Mouse (Mus musculus) frontal cortex, postnatal 14 days (tissue): ENCODE measurements around the gene Dlx2.

ENCODE experiments used
- DNase-seq, 2 experiments: peaks; one replicate each; pipeline ENCODE4 v3.0.0; 2022; ENCODE audit warnings: low spot score in 2 of 2

The Dlx2 gene

DNA sequence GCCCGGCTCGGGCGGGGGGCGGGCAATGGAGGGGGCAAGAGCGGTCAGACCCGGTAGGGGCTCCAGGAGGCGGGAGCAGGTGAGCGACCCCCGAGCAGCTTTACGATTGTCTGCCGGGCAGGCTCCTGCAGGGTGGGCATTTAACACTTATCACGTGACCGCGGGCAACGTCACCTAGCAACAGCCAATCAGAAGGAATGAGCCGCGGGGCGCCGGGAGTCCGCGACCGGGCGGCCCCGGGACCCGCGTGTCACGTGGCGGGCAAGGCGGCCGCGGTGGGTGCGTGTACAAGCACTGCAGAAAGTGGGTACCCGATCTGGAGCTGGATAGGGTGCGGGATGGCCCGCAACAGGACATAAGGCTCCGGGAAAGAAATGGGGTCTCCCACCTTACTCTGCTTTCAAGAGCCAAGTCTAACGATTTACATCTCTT, at the start of gene Dlx2:
Dlx2 (minus strand) TSS at position 115 of the 432 bp plus-strand sequence.
- DNase-seq = no peak

DNA sequence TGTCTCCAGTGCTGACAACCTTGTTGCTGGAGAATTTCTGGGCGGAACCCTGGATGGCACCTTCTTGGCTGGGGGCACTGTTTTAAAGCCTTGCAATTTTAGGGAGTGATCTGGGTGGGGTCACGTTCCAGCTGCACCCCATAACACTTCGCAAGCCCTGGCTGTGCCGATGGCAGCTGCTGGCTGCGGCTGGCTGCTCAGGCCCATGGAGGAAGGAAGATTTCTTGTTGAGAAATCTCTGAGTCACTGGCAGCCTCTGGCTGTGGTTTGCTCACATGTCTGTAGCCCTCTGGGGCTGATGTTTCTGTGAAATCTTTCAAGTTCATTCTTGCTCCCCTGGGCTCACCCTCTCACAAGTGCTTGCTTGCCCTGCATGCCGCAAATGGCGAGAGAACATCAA, 47.9 kb upstream of the Dlx2 start:
- no peak for DNase-seq

DNA sequence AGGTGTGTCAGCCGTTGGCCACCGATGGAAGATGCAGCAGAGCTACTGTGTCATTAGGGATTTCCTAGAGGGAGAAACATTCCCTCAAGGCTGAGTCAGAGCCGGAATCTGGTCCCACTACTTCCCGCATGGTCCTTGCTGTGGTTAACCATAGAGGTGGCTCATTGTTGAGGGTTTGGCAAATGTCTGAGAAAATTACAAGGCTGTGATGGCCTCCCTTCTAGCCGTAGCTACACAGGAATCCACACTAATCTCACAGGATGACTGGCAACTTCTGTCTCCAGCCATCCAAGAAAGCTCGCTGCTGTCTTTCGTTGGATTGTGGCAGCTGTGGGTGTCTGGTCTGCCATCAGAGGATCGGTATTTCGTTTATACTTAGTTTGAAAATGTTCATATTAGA, 42.6 kb upstream of the Dlx2 start:
- no peak for DNase-seq

DNA sequence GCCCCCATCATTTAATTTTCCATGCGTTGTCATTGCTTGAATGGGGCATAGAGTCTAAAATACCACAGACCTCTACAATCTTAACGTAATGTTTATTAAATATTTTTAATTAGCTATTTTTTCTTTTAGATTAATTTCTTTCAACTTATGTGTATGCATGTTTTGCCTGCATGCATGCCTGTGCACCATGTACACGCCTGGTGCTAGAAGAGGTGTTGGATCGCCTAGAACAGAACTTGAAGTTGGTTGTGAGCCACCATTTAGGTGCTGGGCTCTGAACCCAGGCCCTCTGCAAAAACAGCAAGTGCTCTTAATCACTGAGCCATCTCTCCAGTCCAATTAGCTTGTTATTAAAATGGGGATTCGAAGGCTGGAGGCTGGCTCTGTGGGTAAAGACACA, 34.9 kb upstream of the Dlx2 start:
- no peak for DNase-seq

DNA sequence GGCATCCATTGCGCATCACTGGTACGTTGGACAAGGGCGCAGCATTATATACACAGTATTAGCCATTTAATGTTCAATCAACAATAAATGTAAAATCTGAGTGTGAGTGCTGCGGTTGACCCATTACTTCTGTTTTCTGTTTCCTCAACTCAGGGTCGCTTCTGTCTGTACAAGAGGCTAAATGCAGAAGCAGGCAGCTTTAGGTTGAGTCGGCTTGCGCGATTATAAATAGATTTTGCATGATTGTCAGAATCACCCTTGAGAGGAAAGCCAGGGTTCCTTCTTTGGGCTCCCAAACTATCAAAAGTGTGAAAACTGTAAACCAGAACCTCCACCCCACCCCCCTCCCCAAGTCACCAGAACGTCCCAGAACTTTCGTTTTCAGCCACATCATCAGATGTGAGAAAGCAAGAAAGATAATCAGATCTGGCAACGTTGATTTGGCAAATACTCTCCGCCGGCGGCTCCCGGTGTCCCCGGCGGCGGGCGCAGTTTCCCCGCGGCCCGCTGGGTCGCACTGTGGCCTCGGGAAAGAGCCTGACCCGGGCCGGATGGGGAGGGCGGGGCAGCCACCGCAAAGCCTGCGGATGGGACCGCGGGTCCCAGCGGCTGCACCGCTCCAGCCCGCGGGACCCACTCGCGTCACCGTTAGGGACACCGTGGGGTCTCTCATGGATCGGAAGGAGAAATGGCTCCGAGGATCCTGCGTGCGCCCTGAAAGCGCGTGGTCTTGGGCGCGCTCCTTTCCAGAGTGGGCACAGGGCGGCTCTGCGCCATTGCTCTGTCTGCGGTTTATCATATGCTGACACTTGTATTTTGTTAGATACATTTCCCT, 34.3 kb upstream of the Dlx2 start:
- peak; percentile 14 to 28 for DNase-seq

DNA sequence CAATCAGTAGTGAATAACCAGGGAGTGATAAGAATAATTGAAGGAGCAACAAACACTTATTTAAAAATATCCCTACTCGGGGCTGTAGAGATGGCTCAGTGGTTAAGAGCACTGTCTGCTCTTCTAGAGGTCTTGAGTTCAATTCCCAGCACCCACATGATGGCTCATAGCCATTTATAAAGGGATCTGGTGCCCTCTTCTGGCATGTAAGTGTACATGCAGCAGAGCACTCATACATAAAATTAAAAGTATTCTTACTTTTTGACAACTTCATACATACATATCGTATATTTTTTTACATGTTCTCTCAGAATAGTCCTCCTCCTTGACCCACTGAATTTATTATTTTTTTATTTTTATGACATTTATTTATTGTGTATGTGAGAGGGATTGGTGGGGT, 30.5 kb upstream of the Dlx2 start:
- no peak for DNase-seq

DNA sequence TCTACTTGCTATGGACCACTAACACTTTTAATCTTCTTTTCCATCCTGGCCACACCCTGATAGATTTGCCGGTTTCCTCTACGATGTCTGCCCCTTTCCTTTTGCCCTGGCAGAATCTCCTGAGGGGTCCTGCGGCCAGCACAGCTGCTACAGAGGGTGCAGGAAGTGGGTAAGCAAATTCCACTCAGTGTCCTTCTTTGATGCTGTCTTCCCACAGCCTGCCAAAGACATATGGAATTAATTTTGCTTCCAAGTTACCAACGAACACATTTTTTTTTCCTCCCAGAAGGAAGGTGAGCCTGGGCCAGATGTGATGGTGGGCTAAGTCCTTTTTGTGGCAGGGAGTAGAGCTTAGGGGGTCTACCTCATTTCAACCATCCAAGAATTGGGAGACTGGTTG, 27.2 kb upstream of the Dlx2 start:
- DNase-seq = no peak

DNA sequence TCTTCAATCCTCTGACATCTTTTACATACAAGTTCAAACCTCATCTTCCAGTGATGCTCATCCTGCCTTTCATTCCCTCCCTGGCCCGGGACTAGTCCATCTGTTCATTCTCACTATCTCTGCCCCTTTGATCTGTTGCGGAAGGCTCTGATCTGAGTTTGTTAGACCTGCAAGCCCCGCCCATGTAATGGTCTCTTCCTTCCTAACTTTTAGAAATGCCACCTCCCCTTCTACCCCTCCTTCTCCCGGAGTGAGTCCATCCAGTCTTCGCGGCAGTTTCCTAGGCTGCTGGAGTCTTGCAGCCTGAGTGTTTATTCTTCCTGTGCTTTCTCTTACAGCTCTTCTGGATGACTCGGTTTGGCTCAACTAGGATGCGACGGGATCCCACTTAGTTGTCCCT, 19.9 kb upstream of the Dlx2 start:
- DNase-seq = no peak

DNA sequence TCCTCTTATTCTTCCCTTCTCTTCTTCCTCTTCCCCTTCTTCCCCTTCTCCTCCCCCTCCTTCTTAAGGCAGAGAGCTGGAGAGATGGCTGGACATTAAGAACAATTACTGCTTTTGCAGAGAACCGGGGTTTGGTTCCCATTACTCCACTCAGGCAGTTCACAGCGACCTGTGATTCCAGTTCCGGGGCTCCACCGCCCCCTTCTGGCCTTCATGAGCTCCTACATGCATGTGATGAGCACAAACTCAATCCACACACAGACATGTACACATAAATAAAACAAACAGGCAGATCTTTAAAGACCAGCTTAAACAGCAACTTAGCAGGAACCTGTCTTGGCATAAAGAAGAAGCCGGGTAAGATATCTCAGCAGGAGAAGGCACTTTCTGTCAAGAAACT, 9.5 kb upstream of the Dlx2 start:
- no peak for DNase-seq

DNA sequence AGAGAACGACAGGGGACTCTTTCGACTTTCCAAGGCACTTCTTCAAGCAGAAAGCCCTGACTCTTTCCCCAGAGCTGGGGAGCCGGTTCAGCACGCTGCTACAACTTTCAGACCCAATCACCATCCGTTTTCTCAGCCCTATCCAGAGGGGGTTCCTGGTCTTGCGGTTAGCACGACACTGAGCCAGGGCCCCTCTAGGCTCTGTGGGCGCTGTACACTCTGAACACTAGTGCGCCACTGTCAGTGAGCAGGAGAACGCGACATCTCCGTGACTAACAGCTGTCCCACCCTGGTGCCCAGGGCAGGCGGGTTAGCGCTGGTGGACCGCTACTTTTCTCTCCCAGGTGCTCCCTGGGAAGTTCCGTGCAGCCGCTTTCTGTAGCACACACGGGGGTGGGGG, 5.2 kb upstream of the Dlx2 start:
- DNase-seq = no peak

DNA sequence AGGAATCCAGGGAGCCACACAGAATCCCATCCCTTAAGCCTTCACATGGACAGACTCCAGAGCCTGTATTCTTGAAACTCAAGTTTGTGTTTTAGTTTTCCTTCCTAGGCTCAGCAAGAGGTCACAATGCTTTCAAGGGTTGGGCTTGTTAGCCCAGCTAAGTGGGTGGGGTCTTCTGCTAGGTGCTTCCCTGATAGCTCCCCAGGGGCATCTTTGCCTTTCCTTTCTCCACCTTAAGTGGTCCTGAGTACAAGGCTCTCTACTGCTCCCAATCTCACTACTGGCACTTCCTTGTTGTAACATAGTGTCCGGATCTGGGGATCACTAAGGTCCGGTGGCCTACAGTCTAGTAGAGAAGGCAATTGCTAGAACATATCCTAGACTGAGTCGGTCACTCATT, 3.8 kb upstream of the Dlx2 start:
- DNase-seq = no peak

DNA sequence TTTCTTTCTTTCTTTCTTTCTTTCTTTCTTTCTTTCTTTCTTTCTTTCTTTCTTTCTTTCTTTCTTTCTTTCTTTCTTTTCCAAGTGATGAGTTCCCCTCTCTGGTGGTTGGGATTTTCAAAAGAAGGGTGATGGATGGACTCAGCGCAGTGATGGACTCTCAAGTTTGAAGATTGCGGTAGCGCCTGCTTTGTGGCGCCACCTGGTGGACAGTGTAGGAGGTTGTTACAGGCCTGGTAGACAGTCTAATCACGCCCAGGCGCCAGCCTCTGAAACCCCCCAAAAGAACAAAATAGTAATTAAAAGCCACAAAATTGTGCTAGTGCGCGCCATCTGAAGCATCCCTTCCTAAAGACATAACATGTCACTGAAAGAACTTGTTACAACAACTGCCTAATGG, 1.3 kb upstream of the Dlx2 start:
- DNase-seq = no peak

DNA sequence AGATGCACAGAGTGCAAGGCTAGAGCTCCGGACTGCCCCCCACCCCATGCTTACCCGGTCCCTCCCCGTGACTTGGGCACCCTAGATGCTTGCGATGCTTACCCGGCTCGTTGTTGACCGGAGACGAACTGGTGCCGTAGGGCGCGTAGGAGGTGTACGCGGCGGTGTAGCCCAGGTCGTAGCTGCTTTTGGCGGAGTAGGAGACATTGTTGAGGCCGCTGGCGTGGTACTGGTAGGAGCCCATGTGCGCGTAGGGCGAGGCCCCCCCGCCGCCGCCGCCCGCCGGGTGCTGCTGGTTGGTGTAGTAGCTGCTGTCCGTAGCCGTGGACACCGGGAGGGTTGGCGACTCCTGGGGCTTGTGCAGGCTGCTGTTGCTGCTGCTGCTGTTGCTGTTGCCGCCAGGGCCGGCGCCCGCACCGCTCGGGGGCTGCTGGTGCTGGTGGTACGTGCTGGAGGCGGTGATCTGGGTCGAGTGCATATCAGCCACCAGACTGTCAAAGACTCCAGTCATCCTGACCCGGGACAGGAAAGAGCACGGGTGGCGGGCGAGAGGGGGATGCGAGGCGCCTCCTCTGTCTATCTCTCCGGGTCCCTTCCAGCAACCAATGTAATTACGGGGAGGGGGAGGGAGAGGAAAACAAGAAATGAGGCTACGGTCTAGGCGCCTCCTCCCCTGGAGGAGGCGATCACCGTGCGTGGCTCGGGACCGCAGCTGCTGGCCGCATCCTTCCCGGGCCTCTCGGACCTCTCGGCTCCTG, 493 bp downstream of the Dlx2 start:
- no peak for DNase-seq

DNA sequence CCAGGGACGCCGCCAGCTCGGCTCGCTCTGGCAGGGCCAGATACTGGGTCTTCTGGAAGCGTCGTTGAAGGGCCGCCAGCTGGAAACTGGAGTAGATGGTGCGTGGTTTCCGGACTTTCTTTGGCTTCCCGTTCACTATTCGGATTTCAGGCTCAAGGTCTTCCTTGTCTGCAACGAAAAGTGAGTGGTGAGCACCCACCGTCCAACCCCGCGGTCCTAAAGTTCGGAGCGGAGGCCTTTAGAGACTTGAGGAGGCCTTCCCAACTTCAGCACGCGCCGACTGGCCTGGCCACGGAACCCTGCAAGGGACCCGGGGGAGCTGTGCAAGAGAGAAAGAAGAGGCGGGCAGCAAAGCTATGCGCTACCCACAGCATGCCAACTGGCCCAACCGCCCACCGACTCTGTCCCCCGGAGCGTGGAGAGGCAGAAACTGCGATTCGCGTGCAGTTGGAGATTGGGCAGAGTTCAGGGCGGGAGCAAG, 1.1 kb downstream of the Dlx2 start:
- DNase-seq = no peak

DNA sequence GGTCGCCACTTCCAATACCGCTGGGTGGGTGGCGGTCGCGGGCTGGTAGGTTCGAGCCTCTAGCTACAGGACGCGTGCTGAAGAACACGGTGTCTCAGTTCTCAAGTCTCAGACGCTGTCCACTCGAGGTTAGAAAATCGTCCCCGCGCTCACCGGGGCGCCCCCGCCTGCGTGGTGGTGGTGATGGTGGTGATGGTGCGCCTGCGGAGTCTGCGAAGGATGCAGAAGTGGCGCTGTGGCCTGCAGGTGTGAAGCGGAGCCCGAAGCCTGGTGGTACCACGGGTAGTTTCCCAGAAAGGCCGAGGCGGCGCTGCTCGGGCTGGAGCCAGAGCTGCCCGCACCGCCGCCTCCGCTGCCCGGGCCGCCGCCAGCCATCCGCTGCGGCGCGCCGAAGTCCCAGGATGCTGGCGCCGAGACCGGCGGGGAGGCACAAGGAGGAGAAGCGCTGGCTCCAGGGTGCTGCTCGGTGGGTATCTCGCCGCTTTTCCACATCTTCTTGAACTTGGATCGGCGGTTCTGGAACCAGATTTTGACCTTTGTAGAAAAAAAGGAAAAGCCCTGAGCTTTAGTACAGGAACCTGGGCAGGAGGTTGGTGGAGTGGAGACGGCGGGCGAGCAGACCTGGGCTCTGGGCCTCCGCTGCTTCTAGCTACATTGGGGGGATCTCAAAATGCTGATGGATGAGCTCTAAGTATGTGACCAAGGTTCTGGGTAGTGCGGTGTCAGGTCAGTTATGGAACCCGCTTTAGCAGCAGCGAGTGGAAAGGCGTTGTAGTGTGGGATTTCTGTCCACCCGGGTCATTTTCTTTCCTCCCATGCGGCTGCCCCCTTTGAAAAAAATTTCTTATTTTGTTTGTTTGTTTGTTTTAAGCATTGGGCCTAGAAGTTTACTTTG, 1.9 kb downstream of the Dlx2 start:
- no peak for DNase-seq

DNA sequence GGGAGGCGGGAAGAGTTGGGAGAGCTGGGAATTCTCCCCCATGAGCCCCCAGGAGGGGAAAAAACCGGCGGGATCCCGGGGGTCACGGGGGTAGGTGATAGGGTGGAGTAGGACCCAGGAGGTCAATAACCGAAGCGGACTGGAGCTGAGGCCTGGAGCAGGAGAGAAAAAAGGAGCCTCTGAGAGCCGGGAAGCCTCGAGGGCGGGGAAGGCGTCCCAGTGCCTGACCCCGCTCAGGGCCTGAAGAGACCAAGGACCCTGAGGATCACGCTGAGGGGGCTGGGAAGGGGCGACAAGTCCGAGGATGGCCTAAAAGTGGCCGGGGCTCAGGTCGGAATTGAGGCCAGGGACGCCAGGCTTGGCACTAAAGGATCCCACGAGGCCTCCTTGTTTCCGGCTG, 2.6 kb downstream of the Dlx2 start:
- no peak for DNase-seq

DNA sequence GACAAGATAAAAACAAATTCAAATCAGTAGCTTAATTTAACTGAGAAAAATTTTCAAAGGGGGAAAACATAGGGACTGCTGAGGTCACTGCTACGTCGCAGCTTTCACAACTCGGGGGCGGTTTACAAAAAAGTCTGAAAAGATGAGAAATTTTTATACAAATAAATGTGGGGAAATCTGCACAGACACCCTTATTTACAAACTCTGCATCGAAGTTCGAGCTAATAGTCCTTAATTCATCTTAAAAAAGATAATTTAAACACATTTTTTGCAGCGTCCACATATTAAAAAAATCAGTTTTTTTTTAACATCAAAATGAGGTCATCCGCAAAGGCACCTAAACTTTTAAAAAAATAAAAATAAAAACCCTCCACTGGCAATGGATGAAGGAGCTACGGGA, 3.0 kb downstream of the Dlx2 start:
- DNase-seq = no peak

DNA sequence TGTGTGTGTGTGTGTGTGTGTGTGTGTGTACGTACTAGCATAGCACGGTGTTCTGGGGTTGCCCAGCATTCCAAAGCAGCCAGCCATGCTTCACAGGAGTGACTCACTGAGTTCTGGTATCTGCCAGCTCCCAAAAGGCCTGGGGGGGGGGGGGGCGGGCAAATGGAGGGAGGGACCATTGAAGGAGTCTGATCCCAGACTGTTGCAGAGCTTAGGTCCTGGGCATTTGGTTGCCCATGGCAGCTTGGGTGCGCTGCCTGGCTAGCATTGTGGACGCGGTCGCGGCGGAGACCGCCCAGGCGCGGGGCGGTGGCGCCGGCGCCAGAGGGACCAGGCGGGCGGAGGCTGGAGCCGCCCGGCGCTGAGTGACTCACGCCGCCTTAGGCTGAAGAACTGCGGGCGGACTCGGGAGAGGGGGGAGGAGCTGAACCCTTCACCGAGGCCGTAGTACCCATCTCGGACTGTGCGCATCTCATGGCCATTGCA, 3.7 kb downstream of the Dlx2 start:
- no peak for DNase-seq

DNA sequence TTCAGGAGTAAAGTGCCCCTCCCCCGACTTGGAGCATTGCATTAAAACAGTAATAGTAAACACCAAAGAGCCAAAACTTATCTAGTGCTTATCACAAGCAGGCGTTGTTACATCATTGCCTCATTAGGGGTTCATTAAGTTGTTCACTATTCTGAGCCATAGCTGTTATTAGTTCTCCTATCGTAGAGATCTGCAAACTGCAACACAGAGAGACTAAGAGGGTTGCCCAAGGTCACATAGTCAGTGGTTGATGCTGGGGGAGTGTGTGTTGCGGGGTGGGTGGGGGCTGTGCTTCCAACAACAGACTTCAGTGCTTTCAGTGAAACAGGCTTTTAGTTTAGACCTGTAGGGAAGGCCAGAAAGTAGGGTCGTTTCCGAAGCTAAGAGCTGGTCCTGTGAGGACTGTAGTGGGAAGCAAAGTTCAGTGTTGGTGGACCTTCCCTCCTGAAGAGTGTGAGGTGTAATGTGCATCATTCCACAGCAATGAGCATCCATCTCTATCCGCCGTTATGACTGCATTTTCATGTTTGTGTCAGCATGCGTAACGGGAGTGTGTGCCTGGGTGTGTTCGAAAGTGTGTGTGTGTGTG, 4.2 kb downstream of the Dlx2 start:
- no peak for DNase-seq

DNA sequence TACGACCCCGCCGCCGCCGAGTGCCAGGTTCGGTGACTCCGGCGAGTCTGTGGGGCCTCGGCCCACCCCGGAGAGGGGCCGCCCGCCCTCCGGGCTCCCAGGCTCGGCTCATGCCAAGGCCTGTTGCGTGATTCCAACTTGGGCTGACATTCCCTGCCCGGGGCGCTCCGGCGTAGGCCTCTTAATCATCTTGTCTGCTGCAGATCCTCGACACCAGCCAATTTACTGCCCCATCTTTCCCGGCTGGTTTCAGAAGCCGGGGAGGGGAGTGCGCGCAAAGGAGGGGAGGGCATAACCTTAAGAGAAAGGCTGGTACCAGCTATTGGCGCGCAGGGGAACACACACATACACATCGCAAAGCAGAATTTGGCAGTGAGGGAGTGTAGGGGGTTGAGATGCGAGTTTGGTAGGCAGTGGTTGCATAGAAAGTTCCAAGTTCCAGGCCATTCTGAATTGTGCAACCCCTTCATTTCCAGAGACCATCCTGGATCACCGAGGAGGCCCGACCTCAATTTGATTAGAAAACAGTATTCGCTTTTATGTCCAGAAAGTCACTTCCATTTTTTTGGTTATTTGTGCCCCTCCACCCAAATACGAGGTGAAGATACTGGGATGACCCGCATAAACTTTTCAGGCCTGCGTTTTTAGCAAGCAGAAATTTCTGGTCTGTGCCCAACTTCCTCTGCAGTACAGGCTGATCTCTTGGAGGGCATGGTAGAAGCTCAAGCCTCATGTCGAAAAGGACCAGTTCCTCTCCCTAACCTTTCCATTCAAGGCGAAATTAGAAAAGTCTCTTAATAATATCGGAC, 4.9 kb downstream of the Dlx2 start:
- no peak for DNase-seq
